In genomic region chr2:153179126-153179860, GRCm38 (mm10) we compare ENCODE assay signal across 14 mouse cellular contexts. TPM values are rescaled to one million over a fixed set of nuclear protein-coding genes. Genes with fewer than 3 reads are reported as not detected.
DNase-seq lines count a peak whose midpoint lies in the region; ATAC-seq lines count a peak whose summit lies in the region.
"Had no signal": no experiment of that assay in that cellular context is flagged by ENCODE, and none has a peak within 500 bp of the region (broad histone marks: within the 10 kb centered on the region; RNA-seq: fewer than 3 reads in every experiment).

No protein-coding gene starts in this region.

- ATAC-seq in frontal cortex, adult (ENCODE audit: low TSS enrichment), result peak; percentile 98
- ATAC-seq in megakaryocyte-erythroid progenitor cell, adult 5-6 weeks (replicated peaks; ENCODE audit: low FRiP score, low TSS enrichment, poor library complexity, severe bottlenecking), result no peak
- ATAC-seq in granulocyte monocyte progenitor cell, adult 5-6 weeks (replicated peaks; ENCODE audit: poor library complexity, severe bottlenecking), result no peak
- ATAC-seq: forebrain, postnatal 0 days; midbrain, embryonic 15.5 days had no signal

- intact Hi-C loops in left cerebral cortex, postnatal 25 days (cut with DNase I), result no loop called here
- intact Hi-C loops in left cerebral cortex, postnatal 4 days (cut with DNase I), result no loop called here

- no peak for DNase-seq in frontal cortex, postnatal 14 days (ENCODE audit: low spot score in 2 of 2)
- DNase-seq in left cerebral cortex, postnatal 25 days (ENCODE audit: low spot score in 2 of 2), result peak; percentile 14 to 76
- DNase-seq in left cerebral cortex, postnatal 4 days, result no peak
- DNase-seq in brain, adult 2 months (ENCODE audit: low read depth, low spot score), result peak; percentile 72
- peak; percentile 51 for DNase-seq in kidney, postnatal 14 days
- DNase-seq: adrenal gland, adult 8-10 months; cerebellum, adult 8-10 months; forebrain, postnatal 0 days; gastrocnemius, postnatal 36 days; liver, embryonic 13.5 days had no signal

RNA-seq across cellular contexts. Expression of gene Tm9sf4, which starts 18.2 kb away (rescaled TPM):
- total RNA-seq in left cerebral cortex, postnatal 25 days (2021), result 100 to 1,000 TPM; 116 TPM
- 100 to 1,000 TPM; 118 to 120 TPM for total RNA-seq in left cerebral cortex, postnatal 4 days (2021)
- 53.7 and 58.7 TPM in 2 replicates for total RNA-seq in megakaryocyte-erythroid progenitor cell, adult 5-6 weeks (2014; fragmentation: Nextera tagmentation)
- total RNA-seq in megakaryocyte-erythroid progenitor cell, adult 5-6 weeks (2017), result 49.5 and 97.3 TPM in 2 replicates
- 54.2 and 60.7 TPM in 2 replicates for total RNA-seq in granulocyte monocyte progenitor cell, adult 5-6 weeks (2014; fragmentation: Nextera tagmentation)
- 61.3 and 91.4 TPM in 2 replicates for total RNA-seq in granulocyte monocyte progenitor cell, adult 5-6 weeks (2017)

RNA-seq across cellular contexts. Expression of gene Tspyl3, which starts 45.9 kb away (rescaled TPM):
- 10 to 100 TPM; 27.9 to 29.3 TPM for total RNA-seq in left cerebral cortex, postnatal 25 days (2021)
- 10 to 100 TPM; 36.3 to 37.3 TPM for total RNA-seq in left cerebral cortex, postnatal 4 days (2021)
- 6.5 and 8.0 TPM in 2 replicates for total RNA-seq in megakaryocyte-erythroid progenitor cell, adult 5-6 weeks (2014; fragmentation: Nextera tagmentation)
- total RNA-seq in megakaryocyte-erythroid progenitor cell, adult 5-6 weeks (2017), result 2.0 and 5.6 TPM in 2 replicates
- total RNA-seq in granulocyte monocyte progenitor cell, adult 5-6 weeks (2014; fragmentation: Nextera tagmentation), result 12.1 and 16.7 TPM in 2 replicates
- 6.1 and 6.2 TPM in 2 replicates for total RNA-seq in granulocyte monocyte progenitor cell, adult 5-6 weeks (2017)

Comparison
In these comparisons a context has a peak if more than half of its experiments do, and no peak if none do; other contexts are left out.
1. DNase-seq: peak in left cerebral cortex, postnatal 25 days (2 of 2), brain, adult 2 months (single experiment) and kidney, postnatal 14 days (single experiment); none in frontal cortex, postnatal 14 days (0 of 2) and left cerebral cortex, postnatal 4 days (single experiment).